Mouse (Mus musculus): ENCODE results near the gene Styxl1. TPM values are rescaled to one million over a fixed set of nuclear protein-coding genes. Genes with fewer than 3 reads are reported as not detected.

The Styxl1 gene
- polyA plus RNA-seq (2015; fragmentation: Nextera tagmentation; extraction: Ambion mirVana) = 0.21 and 0.35 TPM in 2 replicates

DNA sequence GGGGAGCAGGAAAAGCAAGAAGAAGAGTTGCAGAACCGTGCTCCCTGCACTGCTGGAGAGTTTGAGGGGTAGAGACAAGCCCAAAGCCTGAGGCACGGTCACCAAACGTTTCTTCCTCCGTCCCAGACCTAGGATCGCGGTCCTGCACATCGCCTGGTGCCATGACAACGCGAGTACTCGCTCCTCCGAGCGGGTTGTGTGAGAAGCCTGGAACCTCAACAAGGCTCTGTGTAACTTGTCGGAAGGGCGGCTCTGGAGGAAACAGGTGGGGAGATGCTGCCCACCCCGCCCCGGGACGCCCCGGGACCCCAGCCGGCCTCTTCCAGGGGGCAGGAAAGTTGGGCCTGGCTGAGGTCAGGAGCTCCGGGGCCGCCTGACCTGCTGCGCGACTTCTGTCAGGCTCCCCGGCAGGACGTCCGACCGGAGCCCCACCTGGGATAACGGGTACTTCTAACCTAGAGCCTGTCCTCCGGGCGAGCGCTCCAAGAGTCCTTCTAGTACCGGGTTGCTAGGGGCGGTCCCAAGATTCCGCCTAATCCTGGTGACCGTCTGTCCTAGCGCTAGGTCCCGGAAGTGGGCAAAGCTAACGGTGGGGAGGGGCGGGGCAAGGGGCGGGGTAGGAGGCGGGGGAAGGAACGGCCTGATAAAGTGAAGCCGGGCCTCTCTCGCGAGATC lies at the start of gene Styxl1:
Gene Styxl1, minus strand, starts transcription at position 590 of the 675 bp plus-strand sequence.
- Histone ChIP-seq H3K4me3 (ENCODE audit: low read length) (peak within 1 kb of the TSS; percentile 93), H3K9ac (ENCODE audit: low read depth, low read length) (peak within 1 kb of the TSS; percentile 98), H3K4me1 (ENCODE audit: control insufficient read depth, insufficient read depth, low read length) (peaks cover 25% of the 10 kb centered on the region), H3K27ac (ENCODE audit: low read length) (peak within 1 kb of the TSS; percentile 97), H3K9me3 (ENCODE audit: control insufficient read depth, low read length) (no peaks in the 10 kb centered on the region), H3K27me3 (replicated peaks; ENCODE audit: control insufficient read depth, insufficient read depth, low read length) (no peaks in the 10 kb centered on the region), H3K4me2 (ENCODE audit: low read depth, low read length) (peak within 1 kb of the TSS; percentile 83), H3K36me3 (ENCODE audit: control insufficient read depth, insufficient read depth, low read length) (peaks cover 9% of the 10 kb centered on the region)
- under 1% methylated on average over 45 of the region's 45 CpGs for WGBS
- ATAC-seq = peak; percentile 93

DNA sequence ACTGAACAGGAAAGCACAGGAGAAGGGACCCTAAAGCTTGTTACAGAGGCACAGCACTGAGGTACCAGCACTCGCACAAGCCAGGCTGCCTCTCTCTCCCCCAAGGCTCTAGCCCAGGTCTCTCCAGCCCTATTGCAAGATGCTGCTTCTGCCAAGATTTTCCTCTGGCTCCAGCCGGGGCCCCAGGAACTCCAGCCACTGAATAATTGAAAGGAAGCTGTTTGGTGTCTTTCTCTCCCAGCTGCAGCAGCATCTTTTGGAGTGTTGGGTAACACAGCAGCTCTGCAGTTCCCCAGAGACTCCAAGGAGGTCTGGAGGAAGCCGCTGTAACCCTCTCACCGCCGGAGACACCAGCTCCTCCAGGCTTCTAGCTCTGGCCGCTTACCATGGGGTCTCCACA lies 48.0 kb upstream of the Styxl1 start:
- Histone ChIP-seq H3K9me3 (ENCODE audit: control insufficient read depth, low read length) (no peaks in the 10 kb centered on the region), H3K9ac (ENCODE audit: low read depth, low read length) (no peak overlapping the region), H3K27me3 (replicated peaks; ENCODE audit: control insufficient read depth, insufficient read depth, low read length) (no peaks in the 10 kb centered on the region; the same call in 1 of the 2 replicates), H3K27ac (ENCODE audit: low read length) (no peak overlapping the region), H3K4me2 (ENCODE audit: low read depth, low read length) (no peak overlapping the region), H3K4me1 (ENCODE audit: control insufficient read depth, insufficient read depth, low read length) (no peaks in the 10 kb centered on the region), H3K36me3 (ENCODE audit: control insufficient read depth, insufficient read depth, low read length) (no peaks in the 10 kb centered on the region), H3K4me3 (ENCODE audit: low read length) (no peak overlapping the region)
- 41% methylated on average over 6 of the region's 6 CpGs for WGBS
- no peak for ATAC-seq

DNA sequence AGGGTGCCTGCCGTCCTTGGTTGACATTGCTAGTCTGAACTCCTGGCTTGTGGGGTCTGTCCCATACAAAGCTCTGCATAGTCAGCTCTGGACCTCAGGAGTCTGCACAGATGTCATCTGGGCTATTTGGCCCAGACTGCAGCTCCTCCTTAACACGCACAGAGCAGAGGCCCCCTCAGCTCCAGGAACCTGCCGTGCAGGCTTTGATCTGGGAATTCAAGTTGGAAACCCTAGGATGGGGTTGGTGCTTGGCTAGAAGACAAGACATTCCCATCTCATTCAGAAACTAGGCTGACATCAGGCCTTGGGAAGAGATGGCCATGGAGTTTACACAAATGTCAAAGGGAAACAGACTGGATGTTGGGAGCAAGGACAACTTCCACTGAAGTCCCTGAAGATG lies 46.3 kb upstream of the Styxl1 start:
- H3K27ac ChIP-seq (ENCODE audit: low read length) = no peak overlapping the region
- H3K36me3 ChIP-seq (ENCODE audit: control insufficient read depth, insufficient read depth, low read length) = no peaks in the 10 kb centered on the region
- H3K4me2 ChIP-seq (ENCODE audit: low read depth, low read length) = no peak overlapping the region
- H3K9ac ChIP-seq (ENCODE audit: low read depth, low read length) = no peak overlapping the region
- ATAC-seq = no peak
- no peak overlapping the region for H3K4me3 ChIP-seq (ENCODE audit: low read length)
- no peaks in the 10 kb centered on the region; the same call in none of the 2 replicates for H3K27me3 ChIP-seq (replicated peaks; ENCODE audit: control insufficient read depth, insufficient read depth, low read length)
- H3K9me3 ChIP-seq (ENCODE audit: control insufficient read depth, low read length) = no peaks in the 10 kb centered on the region
- 47% methylated on average over 3 of the region's 3 CpGs for WGBS
- no peaks in the 10 kb centered on the region for H3K4me1 ChIP-seq (ENCODE audit: control insufficient read depth, insufficient read depth, low read length)

DNA sequence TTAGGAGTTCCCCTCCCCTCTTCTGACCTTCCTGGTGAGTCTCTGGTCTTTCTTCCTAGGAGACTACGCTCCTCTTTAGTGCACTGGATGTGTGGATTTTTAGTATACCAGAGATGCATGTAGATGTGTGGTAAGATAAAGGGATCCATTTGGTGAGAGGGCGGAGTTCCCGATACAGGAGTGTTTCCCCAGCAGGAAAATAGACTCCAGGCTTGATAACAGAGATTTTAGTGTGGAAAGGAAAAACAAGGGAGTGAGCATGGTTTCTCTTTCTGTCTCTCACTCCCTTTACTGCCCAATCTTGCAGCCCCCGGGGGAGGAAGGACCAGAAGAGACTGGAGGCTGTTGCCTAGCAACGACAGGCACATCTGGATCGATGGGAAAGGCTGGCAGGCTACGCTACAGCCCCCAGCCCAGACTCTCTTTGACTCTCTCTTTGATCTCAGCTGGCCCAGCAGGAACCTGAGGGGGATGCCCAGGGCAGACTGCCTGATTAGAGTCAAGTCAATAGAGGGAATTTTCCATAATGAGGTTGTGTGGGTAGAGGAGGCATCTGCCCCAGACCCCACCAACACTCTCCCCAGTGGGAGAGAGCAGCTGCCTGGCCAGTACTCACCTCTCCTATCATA lies 44.2 kb upstream of the Styxl1 start:
- H3K27ac ChIP-seq (ENCODE audit: low read length) = no peak overlapping the region
- no peak for ATAC-seq
- H3K4me1 ChIP-seq (ENCODE audit: control insufficient read depth, insufficient read depth, low read length) = no peaks in the 10 kb centered on the region

DNA sequence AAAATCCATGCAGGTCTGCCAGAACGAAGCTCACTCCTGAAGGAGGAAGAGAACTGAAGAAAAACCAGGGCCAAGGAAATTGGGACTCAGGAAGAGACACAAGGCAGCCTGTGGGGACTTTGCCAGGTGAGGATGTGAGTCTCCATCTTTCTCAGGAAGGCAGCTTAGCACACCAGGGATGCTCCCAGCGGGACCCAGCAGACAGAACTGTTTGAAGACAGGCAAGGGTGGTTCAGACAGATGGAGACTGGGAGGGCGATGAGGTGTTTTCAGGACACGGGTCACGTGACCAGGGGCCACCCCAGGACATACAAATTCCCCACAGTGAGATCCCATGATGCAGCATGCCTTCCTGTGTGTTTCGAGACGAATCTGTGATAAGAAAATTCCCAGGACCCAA lies 40.3 kb upstream of the Styxl1 start:
- no peaks in the 10 kb centered on the region for H3K36me3 ChIP-seq (ENCODE audit: control insufficient read depth, insufficient read depth, low read length)
- 38% methylated on average over 7 of the region's 7 CpGs for WGBS
- H3K27me3 ChIP-seq (replicated peaks; ENCODE audit: control insufficient read depth, insufficient read depth, low read length) = no peaks in the 10 kb centered on the region; the same call in 1 of the 2 replicates
- ATAC-seq = no peak
- no peaks in the 10 kb centered on the region for H3K9me3 ChIP-seq (ENCODE audit: control insufficient read depth, low read length)
- no peaks in the 10 kb centered on the region for H3K4me1 ChIP-seq (ENCODE audit: control insufficient read depth, insufficient read depth, low read length)
- H3K27ac ChIP-seq (ENCODE audit: low read length) = no peak overlapping the region
- H3K4me2 ChIP-seq (ENCODE audit: low read depth, low read length) = no peak overlapping the region
- no peak overlapping the region for H3K4me3 ChIP-seq (ENCODE audit: low read length)
- no peak overlapping the region for H3K9ac ChIP-seq (ENCODE audit: low read depth, low read length)

More for the DNA sequence above, 44.2 kb upstream of the Styxl1 start:
- H3K36me3 ChIP-seq (ENCODE audit: control insufficient read depth, insufficient read depth, low read length) = no peaks in the 10 kb centered on the region
- H3K27me3 ChIP-seq (replicated peaks; ENCODE audit: control insufficient read depth, insufficient read depth, low read length) = no peaks in the 10 kb centered on the region; the same call in none of the 2 replicates
- H3K4me2 ChIP-seq (ENCODE audit: low read depth, low read length) = no peak overlapping the region
- H3K4me3 ChIP-seq (ENCODE audit: low read length) = no peak overlapping the region
- 21% methylated on average over 7 of the region's 7 CpGs for WGBS
- no peak overlapping the region for H3K9ac ChIP-seq (ENCODE audit: low read depth, low read length)
- no peaks in the 10 kb centered on the region for H3K9me3 ChIP-seq (ENCODE audit: control insufficient read depth, low read length)

DNA sequence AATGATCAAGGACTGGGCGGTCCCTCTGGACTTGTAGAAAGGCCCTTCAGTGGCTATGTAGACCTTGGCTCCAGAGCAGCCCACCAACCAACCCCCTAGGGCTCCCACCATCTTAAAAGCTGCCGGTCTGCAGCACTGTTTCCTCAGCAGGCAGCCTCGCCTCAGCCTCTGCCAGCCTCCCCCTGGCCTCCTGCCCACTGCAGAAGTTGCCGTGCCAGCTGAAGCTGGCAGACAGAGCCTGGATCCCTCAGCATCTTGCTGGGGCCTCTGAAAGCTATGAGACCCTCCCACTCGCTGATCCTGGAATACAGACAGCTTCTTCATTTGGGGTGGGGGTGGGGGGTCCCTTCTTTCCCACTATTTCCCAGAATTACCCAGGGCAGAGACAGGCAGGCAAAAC lies 34.8 kb upstream of the Styxl1 start:
- Histone ChIP-seq H3K27me3 (replicated peaks; ENCODE audit: control insufficient read depth, insufficient read depth, low read length) (no peaks in the 10 kb centered on the region), H3K9me3 (ENCODE audit: control insufficient read depth, low read length) (no peaks in the 10 kb centered on the region), H3K4me1 (ENCODE audit: control insufficient read depth, insufficient read depth, low read length) (no peaks in the 10 kb centered on the region), H3K9ac (ENCODE audit: low read depth, low read length) (no peak overlapping the region), H3K4me2 (ENCODE audit: low read depth, low read length) (no peak overlapping the region), H3K36me3 (ENCODE audit: control insufficient read depth, insufficient read depth, low read length) (no peaks in the 10 kb centered on the region), H3K4me3 (ENCODE audit: low read length) (no peak overlapping the region), H3K27ac (ENCODE audit: low read length) (no peak overlapping the region)
- WGBS = 69% methylated on average over 5 of the region's 5 CpGs
- ATAC-seq = no peak

DNA sequence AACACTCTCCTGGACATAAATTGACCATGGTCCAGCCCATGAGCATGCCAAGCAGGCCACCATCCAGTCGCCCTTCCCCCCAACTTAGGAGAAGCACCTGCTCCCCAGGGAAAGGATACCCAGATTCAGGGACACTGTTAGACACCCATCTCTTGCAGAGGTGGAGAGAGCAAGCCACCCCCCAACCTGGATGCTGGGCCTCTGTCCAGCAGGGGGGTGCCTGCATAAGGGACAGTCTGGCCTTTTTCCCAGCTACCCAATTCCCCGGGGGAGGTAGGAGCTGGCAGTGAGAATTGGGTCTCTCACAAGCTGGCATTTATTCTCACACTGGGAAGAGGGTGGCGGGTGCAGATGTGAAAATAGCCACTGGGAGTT lies 29.1 kb upstream of the Styxl1 start:
- 0 out of 2 replicates have a peak, but pooled peaks cover 2% of the 10 kb centered on the region for H3K27me3 ChIP-seq (replicated peaks; ENCODE audit: control insufficient read depth, insufficient read depth, low read length)
- H3K9ac ChIP-seq (ENCODE audit: low read depth, low read length) = no peak overlapping the region
- H3K27ac ChIP-seq (ENCODE audit: low read length) = no peak overlapping the region
- WGBS = 44% methylated on average over 3 of the region's 3 CpGs
- H3K9me3 ChIP-seq (ENCODE audit: control insufficient read depth, low read length) = no peaks in the 10 kb centered on the region
- H3K4me3 ChIP-seq (ENCODE audit: low read length) = no peak overlapping the region
- H3K4me1 ChIP-seq (ENCODE audit: control insufficient read depth, insufficient read depth, low read length) = no peaks in the 10 kb centered on the region
- H3K4me2 ChIP-seq (ENCODE audit: low read depth, low read length) = no peak overlapping the region
- no peaks in the 10 kb centered on the region for H3K36me3 ChIP-seq (ENCODE audit: control insufficient read depth, insufficient read depth, low read length)
- no peak for ATAC-seq

DNA sequence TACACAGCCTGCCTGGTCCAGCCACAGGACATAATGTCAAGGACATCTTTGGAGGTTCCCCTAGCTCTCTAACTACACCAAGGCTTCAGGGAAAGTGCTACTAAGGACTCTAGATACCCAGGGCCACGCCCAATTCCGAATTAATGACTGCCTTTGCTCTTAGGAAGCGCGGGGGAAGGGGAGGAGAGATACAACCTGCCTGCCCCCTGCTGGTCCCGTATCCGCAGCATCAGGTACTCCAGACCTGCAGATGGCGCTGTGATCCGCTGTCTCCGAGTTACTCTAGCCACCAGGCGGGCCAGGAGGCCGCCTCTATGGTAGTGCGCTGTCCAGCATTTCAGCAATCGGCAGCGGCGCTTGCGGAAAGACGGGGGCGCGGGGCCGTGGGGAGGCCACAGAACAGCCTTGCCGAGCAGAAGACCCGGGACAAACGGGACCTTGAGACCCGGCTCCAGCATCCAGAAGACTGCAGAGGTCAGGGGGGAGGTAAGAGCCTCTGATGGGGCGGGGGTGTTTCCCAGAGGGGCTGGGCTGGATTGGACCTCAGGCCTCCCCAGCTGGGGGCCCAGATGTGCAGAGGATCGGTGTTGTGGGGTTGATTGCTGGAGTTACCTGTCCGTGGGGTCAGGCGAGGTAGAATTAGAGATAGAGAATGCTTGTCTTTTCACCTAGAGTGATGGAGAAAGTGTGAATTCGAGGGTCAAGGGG lies 28.5 kb upstream of the Styxl1 start, which contains the start of gene Srrm3:
Gene Srrm3, plus strand, starts transcription at position 336 of the 708 bp plus-strand sequence.
- H3K4me1 ChIP-seq (ENCODE audit: control insufficient read depth, insufficient read depth, low read length) = no peaks in the 10 kb centered on the region
- 0 out of 2 replicates have a peak, but pooled peaks cover 2% of the 10 kb centered on the region for H3K27me3 ChIP-seq (replicated peaks; ENCODE audit: control insufficient read depth, insufficient read depth, low read length)
- no peak within 1 kb of the TSS for H3K4me2 ChIP-seq (ENCODE audit: low read depth, low read length)
- peak; percentile 48; the same call in 1 of the 2 replicates for ATAC-seq
- peak within 1 kb of the TSS; percentile 17; the same call in 1 of the 2 replicates for H3K4me3 ChIP-seq (ENCODE audit: low read length)
- H3K27ac ChIP-seq (ENCODE audit: low read length) = no peak within 1 kb of the TSS
- 5% methylated on average over 29 of the region's 29 CpGs for WGBS
- no peaks in the 10 kb centered on the region for H3K36me3 ChIP-seq (ENCODE audit: control insufficient read depth, insufficient read depth, low read length)
- no peaks in the 10 kb centered on the region for H3K9me3 ChIP-seq (ENCODE audit: control insufficient read depth, low read length)
- H3K9ac ChIP-seq (ENCODE audit: low read depth, low read length) = no peak within 1 kb of the TSS

DNA sequence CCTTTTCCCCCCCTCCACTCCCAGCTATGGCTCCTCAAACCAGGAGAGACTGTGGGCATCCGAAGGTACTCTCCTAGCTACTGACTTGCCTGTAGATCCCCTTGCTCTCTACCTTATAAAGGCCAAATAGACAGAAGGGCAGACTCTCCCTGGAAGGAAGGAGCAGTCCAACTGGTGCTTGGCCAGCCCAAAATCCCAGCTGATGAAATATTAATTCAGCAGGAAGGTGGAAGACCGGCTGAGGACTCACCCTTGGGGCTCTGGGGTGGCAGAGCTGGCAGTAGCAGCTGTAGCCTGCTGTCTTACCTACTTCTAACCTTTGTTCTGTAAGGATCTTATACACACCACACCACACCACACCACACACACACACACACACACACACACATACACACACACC lies 26.6 kb upstream of the Styxl1 start:
- H3K4me3 ChIP-seq (ENCODE audit: low read length) = no peak overlapping the region
- no peak overlapping the region for H3K9ac ChIP-seq (ENCODE audit: low read depth, low read length)
- no peak for ATAC-seq
- WGBS = 65% methylated on average over 2 of the region's 2 CpGs
- no peaks in the 10 kb centered on the region for H3K4me1 ChIP-seq (ENCODE audit: control insufficient read depth, insufficient read depth, low read length)
- no peak overlapping the region for H3K4me2 ChIP-seq (ENCODE audit: low read depth, low read length)
- H3K9me3 ChIP-seq (ENCODE audit: control insufficient read depth, low read length) = no peaks in the 10 kb centered on the region
- no peaks in the 10 kb centered on the region for H3K36me3 ChIP-seq (ENCODE audit: control insufficient read depth, insufficient read depth, low read length)
- H3K27ac ChIP-seq (ENCODE audit: low read length) = no peak overlapping the region
- 0 out of 2 replicates have a peak, but pooled peaks cover 5% of the 10 kb centered on the region for H3K27me3 ChIP-seq (replicated peaks; ENCODE audit: control insufficient read depth, insufficient read depth, low read length)

Measured in intestine, embryonic 16.5 days (tissue).